Mouse (Mus musculus): ENCODE measurements at regions not wholly inside any gene's neighbourhood (a gene's known extent, or its start where the extent isn't known, plus 50 kb on each side); places are given as distances from the start of the nearest gene placed in this dataset.

DNA sequence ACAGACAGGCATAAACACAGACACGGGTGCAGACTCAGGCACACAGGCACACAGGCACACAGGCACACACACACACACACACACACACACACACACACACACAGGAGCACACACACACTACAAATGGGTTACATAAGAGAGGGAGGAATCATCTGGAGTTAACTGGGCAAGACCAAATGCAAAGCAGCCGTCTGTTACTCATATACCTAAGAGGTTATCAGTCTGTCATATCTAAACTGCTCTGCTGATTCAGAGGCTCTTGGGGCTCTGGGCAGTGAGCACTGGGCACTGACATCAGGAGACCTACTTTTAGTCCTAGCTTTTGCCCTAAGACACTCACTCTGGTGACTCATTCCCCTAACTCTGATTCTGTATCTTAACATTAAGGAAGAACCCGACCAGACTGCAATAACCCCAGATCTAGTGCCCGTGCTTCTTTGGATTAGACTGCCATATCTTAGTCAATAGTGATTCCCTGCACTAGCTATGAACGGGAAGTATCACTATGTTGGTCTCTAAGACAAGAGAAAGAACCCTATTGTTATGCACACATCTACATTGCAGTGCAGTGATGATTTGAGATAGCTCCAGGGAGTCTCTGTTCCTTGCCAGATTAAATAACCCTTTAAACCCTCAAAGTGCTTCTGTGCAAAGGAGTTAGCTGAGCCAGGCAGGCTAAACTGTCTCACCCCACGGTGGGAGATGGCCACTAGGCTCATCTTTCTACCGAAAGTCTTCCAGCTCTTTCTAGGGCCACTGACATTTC, 78.0 kb upstream of the Ndufb6 start:
- H3K4me1 ChIP-seq (ENCODE audit: control insufficient read depth, insufficient read depth, low read length): no peaks in the 10 kb centered on the region
- H3K9me3 ChIP-seq (ENCODE audit: control insufficient read depth, low read length): no peaks in the 10 kb centered on the region
- H3K27me3 ChIP-seq (replicated peaks; ENCODE audit: control insufficient read depth, insufficient read depth, low read length): no peaks in the 10 kb centered on the region
- no peak for ATAC-seq (ENCODE audit: low read depth)
- H3K4me2 ChIP-seq (ENCODE audit: low read depth, low read length): no peak overlapping the region
- no peaks in the 10 kb centered on the region for H3K36me3 ChIP-seq (ENCODE audit: control insufficient read depth, insufficient read depth, low read length)
- H3K27ac ChIP-seq (replicated peaks; ENCODE audit: low read depth, low read length): no peak overlapping the region
- no peak for DNase-seq (ENCODE audit: low spot score)
- WGBS: 52% methylated on average over 7 of the region's 7 CpGs
- H3K9ac ChIP-seq (ENCODE audit: low read depth, low read length): no peak overlapping the region
- no peak overlapping the region for H3K4me3 ChIP-seq (ENCODE audit: low read depth, low read length)

DNA sequence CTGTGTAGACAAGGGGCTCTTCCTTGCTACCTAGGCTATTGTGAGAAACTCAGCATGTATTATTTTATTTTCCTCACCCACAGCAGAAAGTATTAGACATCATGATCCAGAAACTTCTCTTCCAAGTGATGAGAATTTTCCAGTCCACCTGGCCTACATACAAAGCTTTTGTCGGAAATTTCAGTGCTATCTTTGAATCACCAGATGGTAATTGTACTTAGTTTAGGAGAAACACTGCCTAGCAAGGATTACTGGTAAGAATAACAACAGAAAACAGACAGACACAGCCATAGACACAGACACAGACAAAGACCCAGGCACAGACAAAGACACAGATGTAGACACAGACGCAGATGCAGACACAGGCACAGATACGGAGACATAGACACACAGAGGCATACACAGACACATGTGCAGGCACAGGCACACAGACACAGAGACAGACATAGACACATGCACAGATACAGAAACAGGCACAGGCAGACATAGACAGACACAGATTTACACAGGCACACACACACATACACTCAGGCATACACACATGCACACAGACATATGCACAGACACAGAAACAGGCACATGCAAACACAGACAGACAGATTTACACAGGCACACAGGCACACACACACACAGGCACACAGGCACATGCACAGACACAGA, 76.7 kb upstream of the Ndufb6 start:
- no peak for ATAC-seq (ENCODE audit: low read depth)
- WGBS: 67% methylated on average over 3 of the region's 3 CpGs
- DNase-seq (ENCODE audit: low spot score): no peak
- H3K27me3 ChIP-seq (replicated peaks; ENCODE audit: control insufficient read depth, insufficient read depth, low read length): no peaks in the 10 kb centered on the region
- H3K4me1 ChIP-seq (ENCODE audit: control insufficient read depth, insufficient read depth, low read length): no peaks in the 10 kb centered on the region; the same call in 1 of the 2 replicates
- H3K9me3 ChIP-seq (ENCODE audit: control insufficient read depth, low read length): no peaks in the 10 kb centered on the region
- H3K4me3 ChIP-seq (ENCODE audit: low read depth, low read length): no peak overlapping the region
- H3K36me3 ChIP-seq (ENCODE audit: control insufficient read depth, insufficient read depth, low read length): no peaks in the 10 kb centered on the region
- no peak overlapping the region for H3K4me2 ChIP-seq (ENCODE audit: low read depth, low read length)
- H3K9ac ChIP-seq (ENCODE audit: low read depth, low read length): no peak overlapping the region
- H3K27ac ChIP-seq (replicated peaks; ENCODE audit: low read depth, low read length): no peak overlapping the region

DNA sequence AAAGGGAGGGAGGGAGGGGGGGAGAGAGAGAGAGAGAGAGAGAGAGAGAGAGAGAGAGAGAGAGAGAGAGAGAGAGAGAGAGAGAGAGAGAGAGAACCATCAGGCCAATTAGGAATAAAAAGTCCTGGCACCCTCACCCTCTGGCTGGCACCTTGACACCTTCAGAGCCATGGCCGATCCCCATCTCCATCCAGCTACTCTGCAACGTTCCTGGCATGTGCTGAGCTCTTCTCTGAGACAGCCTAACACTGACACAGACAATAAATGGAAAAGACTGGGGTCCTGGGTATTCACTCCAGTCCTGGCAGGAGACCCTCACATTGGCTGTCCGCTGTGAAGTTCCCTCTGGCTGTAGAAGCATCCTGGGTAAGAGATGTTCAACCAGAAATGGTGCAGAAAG, 75.2 kb upstream of the Ndufb6 start:
- Histone ChIP-seq H3K9me3 (ENCODE audit: control insufficient read depth, low read length) (no peaks in the 10 kb centered on the region), H3K4me3 (ENCODE audit: low read depth, low read length) (no peak overlapping the region), H3K36me3 (ENCODE audit: control insufficient read depth, insufficient read depth, low read length) (no peaks in the 10 kb centered on the region), H3K4me2 (ENCODE audit: low read depth, low read length) (no peak overlapping the region), H3K27ac (replicated peaks; ENCODE audit: low read depth, low read length) (no peak overlapping the region), H3K4me1 (ENCODE audit: control insufficient read depth, insufficient read depth, low read length) (no peaks in the 10 kb centered on the region; the same call in 1 of the 2 replicates), H3K9ac (ENCODE audit: low read depth, low read length) (no peak overlapping the region), H3K27me3 (replicated peaks; ENCODE audit: control insufficient read depth, insufficient read depth, low read length) (no peaks in the 10 kb centered on the region)
- WGBS: 76% methylated on average over 3 of the region's 3 CpGs
- ATAC-seq (ENCODE audit: low read depth) (no peak), DNase-seq (ENCODE audit: low spot score) (no peak)

DNA sequence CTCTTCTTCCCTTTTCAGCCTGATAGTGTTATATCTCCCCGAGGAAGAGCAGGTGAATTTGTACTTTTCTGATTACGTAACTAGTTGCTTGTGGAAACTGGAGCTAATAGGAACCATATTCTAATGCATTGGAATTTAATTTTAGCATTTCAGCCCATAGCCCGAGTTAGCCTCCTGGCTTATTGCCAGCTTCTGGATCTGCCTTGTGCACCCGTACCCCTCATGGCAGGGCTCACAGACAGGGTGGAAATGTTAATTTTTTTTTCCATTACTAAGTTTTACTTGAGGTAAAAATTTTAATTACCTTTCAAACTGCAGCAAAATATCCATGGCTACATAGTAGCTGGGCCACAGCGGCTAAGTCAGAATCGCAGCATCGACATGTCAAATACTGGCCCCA, 72.4 kb upstream of the Ndufb6 start:
- DNase-seq (ENCODE audit: low spot score) (peak; percentile 61), ATAC-seq (ENCODE audit: low read depth) (0 out of 2 replicates have a peak, but pooled peaks have one; percentile 22)
- no peak overlapping the region for H3K4me3 ChIP-seq (ENCODE audit: low read depth, low read length)
- H3K9me3 ChIP-seq (ENCODE audit: control insufficient read depth, low read length): no peaks in the 10 kb centered on the region
- no peak overlapping the region for H3K9ac ChIP-seq (ENCODE audit: low read depth, low read length)
- H3K27me3 ChIP-seq (replicated peaks; ENCODE audit: control insufficient read depth, insufficient read depth, low read length): no peaks in the 10 kb centered on the region
- no peak overlapping the region for H3K27ac ChIP-seq (replicated peaks; ENCODE audit: low read depth, low read length)
- no peak overlapping the region for H3K4me2 ChIP-seq (ENCODE audit: low read depth, low read length)
- H3K4me1 ChIP-seq (ENCODE audit: control insufficient read depth, insufficient read depth, low read length): no peaks in the 10 kb centered on the region; the same call in 1 of the 2 replicates
- H3K36me3 ChIP-seq (ENCODE audit: control insufficient read depth, insufficient read depth, low read length): no peaks in the 10 kb centered on the region
- 39% methylated on average over 7 of the region's 7 CpGs for WGBS

DNA sequence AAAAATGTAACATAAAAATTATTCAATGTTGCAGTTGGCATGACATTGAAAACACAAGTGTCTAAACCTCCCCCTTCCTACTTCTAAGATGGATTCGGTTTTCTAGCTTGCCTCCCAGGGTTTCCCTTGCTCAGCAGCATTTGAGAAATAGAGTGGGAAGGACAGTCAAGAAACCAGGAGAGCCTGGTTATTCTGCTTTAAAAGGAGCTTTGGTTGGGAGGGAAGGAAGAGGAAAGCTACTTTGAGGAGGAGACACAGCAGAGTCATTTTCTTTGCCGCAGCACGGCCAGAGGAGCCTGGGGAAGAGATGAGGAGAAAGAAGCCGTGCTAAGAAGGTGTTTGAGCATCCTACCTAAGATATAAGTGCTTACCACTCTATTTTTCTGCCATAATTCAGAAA, 71.9 kb upstream of the Ndufb6 start:
- Histone ChIP-seq H3K9ac (ENCODE audit: low read depth, low read length) (no peak overlapping the region), H3K4me3 (ENCODE audit: low read depth, low read length) (no peak overlapping the region), H3K4me1 (ENCODE audit: control insufficient read depth, insufficient read depth, low read length) (no peaks in the 10 kb centered on the region; the same call in 1 of the 2 replicates), H3K9me3 (ENCODE audit: control insufficient read depth, low read length) (no peaks in the 10 kb centered on the region), H3K27ac (replicated peaks; ENCODE audit: low read depth, low read length) (no peak overlapping the region), H3K36me3 (ENCODE audit: control insufficient read depth, insufficient read depth, low read length) (no peaks in the 10 kb centered on the region), H3K27me3 (replicated peaks; ENCODE audit: control insufficient read depth, insufficient read depth, low read length) (no peaks in the 10 kb centered on the region), H3K4me2 (ENCODE audit: low read depth, low read length) (no peak overlapping the region)
- 76% methylated on average over 4 of the region's 4 CpGs for WGBS
- ATAC-seq (ENCODE audit: low read depth) (no peak), DNase-seq (ENCODE audit: low spot score) (no peak)

DNA sequence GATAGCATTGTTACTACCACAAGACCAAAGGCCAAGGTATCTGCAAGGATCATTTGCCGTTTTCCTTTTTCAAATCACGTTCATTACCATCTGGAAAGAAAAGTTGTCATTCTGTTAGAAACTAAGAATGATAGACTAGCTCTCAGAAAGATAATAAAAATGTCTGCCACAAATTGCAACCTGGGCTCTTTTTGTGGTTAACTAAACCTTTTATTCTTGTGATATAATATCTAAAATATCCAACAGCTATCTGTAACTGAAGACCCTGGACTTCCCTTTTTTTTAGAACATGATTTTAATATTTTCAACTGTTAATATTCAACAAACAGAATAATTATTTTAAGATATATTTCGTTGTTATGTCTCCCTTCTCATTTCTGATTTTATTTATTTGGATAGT, 66.6 kb upstream of the Ndufb6 start:
- WGBS: 73% methylated on average over 3 of the region's 3 CpGs
- H3K4me2 ChIP-seq (ENCODE audit: low read depth, low read length): no peak overlapping the region
- no peak overlapping the region for H3K4me3 ChIP-seq (ENCODE audit: low read depth, low read length)
- ATAC-seq (ENCODE audit: low read depth): no peak
- H3K9ac ChIP-seq (ENCODE audit: low read depth, low read length): no peak overlapping the region
- H3K27me3 ChIP-seq (replicated peaks; ENCODE audit: control insufficient read depth, insufficient read depth, low read length): no peaks in the 10 kb centered on the region
- H3K27ac ChIP-seq (replicated peaks; ENCODE audit: low read depth, low read length): no peak overlapping the region
- H3K36me3 ChIP-seq (ENCODE audit: control insufficient read depth, insufficient read depth, low read length): no peaks in the 10 kb centered on the region
- no peaks in the 10 kb centered on the region for H3K4me1 ChIP-seq (ENCODE audit: control insufficient read depth, insufficient read depth, low read length)
- H3K9me3 ChIP-seq (ENCODE audit: control insufficient read depth, low read length): no peaks in the 10 kb centered on the region
- no peak for DNase-seq (ENCODE audit: low spot score)

DNA sequence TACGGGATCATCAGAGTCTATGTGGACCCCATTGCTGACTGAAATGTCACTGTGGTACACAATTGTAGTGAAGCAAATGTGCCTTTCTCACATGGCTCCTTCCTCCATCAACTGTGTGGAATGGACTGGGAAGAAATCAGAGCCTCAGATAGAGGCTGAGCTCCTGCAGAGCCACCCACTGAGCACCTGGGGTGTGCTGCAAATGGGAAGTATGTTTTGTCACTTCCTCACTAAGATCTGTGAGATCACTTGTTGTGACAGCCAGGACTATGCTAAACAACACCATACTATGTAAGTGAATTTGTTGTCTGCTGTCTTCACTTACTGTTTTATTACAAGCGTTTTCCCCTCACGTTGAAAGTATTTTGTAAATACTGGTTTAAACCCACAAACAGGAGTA, 63.0 kb upstream of the Ndufb6 start:
- Histone ChIP-seq H3K9ac (ENCODE audit: low read depth, low read length) (no peak overlapping the region), H3K4me2 (ENCODE audit: low read depth, low read length) (no peak overlapping the region), H3K9me3 (ENCODE audit: control insufficient read depth, low read length) (no peaks in the 10 kb centered on the region), H3K27me3 (replicated peaks; ENCODE audit: control insufficient read depth, insufficient read depth, low read length) (no peaks in the 10 kb centered on the region), H3K4me3 (ENCODE audit: low read depth, low read length) (no peak overlapping the region), H3K27ac (replicated peaks; ENCODE audit: low read depth, low read length) (no peak overlapping the region), H3K4me1 (ENCODE audit: control insufficient read depth, insufficient read depth, low read length) (no peaks in the 10 kb centered on the region), H3K36me3 (ENCODE audit: control insufficient read depth, insufficient read depth, low read length) (no peaks in the 10 kb centered on the region)
- ATAC-seq (ENCODE audit: low read depth): no peak
- 83% methylated on average over 3 of the region's 3 CpGs for WGBS
- DNase-seq (ENCODE audit: low spot score): no peak

DNA sequence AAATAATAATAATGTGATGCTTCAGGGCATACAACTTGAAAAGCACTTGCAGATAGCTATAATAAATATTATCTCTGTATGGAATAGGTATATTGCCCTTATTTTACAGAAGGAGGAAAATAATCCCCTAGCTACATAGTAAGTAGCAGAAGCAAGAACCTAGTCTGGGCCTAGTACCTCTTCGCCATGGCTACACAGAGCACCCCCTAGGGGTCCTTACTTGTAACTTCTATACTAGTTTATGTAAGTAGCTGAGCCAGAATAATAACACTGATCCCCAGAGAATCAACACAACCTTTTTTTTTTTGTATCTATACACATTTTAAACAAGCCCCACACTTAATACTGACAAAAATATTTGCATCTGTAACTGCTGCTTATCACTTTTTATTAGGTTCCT, 55.6 kb upstream of the Ndufb6 start:
- H3K4me1 ChIP-seq (ENCODE audit: control insufficient read depth, insufficient read depth, low read length): no peaks in the 10 kb centered on the region
- H3K4me3 ChIP-seq (ENCODE audit: low read depth, low read length): no peak overlapping the region
- WGBS: 57% methylated on average over 1 of the region's 1 CpGs

DNA sequence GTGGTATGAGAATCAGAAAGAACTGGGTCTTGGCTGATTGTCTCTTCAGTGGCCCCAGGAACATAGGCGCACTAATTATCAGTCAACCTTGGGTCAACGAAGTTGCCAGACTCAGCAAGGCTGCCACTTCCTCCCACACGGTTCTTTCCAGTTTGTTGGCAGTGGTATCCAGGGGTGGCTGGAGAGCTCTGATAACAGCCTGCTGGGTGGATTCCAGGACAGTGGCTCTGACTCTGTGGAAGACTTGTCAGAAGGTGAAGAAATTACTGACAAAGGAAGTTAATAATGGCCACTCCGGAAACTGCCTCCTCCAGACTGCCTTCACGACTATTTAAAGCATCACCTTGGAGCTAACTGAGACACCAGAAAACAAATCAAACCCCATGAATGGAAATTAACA, 50.5 kb upstream of the Ndufb6 start:
- 79% methylated on average over 5 of the region's 5 CpGs for WGBS
- Histone ChIP-seq H3K27me3 (replicated peaks; ENCODE audit: control insufficient read depth, insufficient read depth, low read length) (no peaks in the 10 kb centered on the region), H3K4me3 (ENCODE audit: low read depth, low read length) (no peak overlapping the region), H3K4me1 (ENCODE audit: control insufficient read depth, insufficient read depth, low read length) (no peaks in the 10 kb centered on the region), H3K36me3 (ENCODE audit: control insufficient read depth, insufficient read depth, low read length) (no peaks in the 10 kb centered on the region), H3K4me2 (ENCODE audit: low read depth, low read length) (no peak overlapping the region), H3K9me3 (ENCODE audit: control insufficient read depth, low read length) (no peaks in the 10 kb centered on the region), H3K9ac (ENCODE audit: low read depth, low read length) (no peak overlapping the region), H3K27ac (replicated peaks; ENCODE audit: low read depth, low read length) (no peak overlapping the region)
- DNase-seq (ENCODE audit: low spot score) (no peak), ATAC-seq (ENCODE audit: low read depth) (no peak)

More for the DNA sequence above, 55.6 kb upstream of the Ndufb6 start:
- no peaks in the 10 kb centered on the region for H3K36me3 ChIP-seq (ENCODE audit: control insufficient read depth, insufficient read depth, low read length)
- DNase-seq (ENCODE audit: low spot score) (no peak), ATAC-seq (ENCODE audit: low read depth) (no peak)
- no peaks in the 10 kb centered on the region for H3K9me3 ChIP-seq (ENCODE audit: control insufficient read depth, low read length)
- no peak overlapping the region for H3K9ac ChIP-seq (ENCODE audit: low read depth, low read length)
- H3K27me3 ChIP-seq (replicated peaks; ENCODE audit: control insufficient read depth, insufficient read depth, low read length): no peaks in the 10 kb centered on the region
- H3K27ac ChIP-seq (replicated peaks; ENCODE audit: low read depth, low read length): no peak overlapping the region
- no peak overlapping the region for H3K4me2 ChIP-seq (ENCODE audit: low read depth, low read length)
